Mouse (Mus musculus): ENCODE data around the gene Gm45521. TPM values are rescaled to one million over a fixed set of nuclear protein-coding genes. Genes with fewer than 3 reads are reported as not detected.

Gm45521 gene
- polyA plus RNA-seq, 1 experiment: not detected

- TF ChIP-seq MYOD1 (IDR thresholded peaks at IDR 0.05; ENCODE audit: control insufficient read depth in 1 of 3, insufficient read length in 2 of 3, low read depth in 2 of 3) (no peak), POLR2A (IDR thresholded peaks at IDR 0.05; ENCODE audit: insufficient read length, low read depth) (no peak), CEBPB (IDR thresholded peaks at IDR 0.05; ENCODE audit: insufficient read depth, poor library complexity, severe bottlenecking) (no peak), MAX (IDR thresholded peaks at IDR 0.05; ENCODE audit: low read depth) (no peak), REST (IDR thresholded peaks at IDR 0.05; ENCODE audit: insufficient read depth, insufficient read length) (no peak)
- Histone ChIP-seq H3ac (ENCODE audit: control insufficient read depth, insufficient read length) (no peak overlapping the region), H3K4me3 (no peak overlapping the region), H3K79me2 (ENCODE audit: control insufficient read depth, insufficient read depth) (no peaks in the 10 kb centered on the region), H3K27me3 (ENCODE audit: control insufficient read depth, insufficient read depth, insufficient read length) (no peaks in the 10 kb centered on the region), H3K4me2 (ENCODE audit: low read depth) (no peak overlapping the region), H3K36me3 (ENCODE audit: control insufficient read depth, insufficient read depth) (no peaks in the 10 kb centered on the region)
These were observed 50.0 kb downstream of the Gm45521 start for GRCm38 (mm10) chr14:8007084-8007483.

- no peak overlapping the region for H3K4me2 ChIP-seq (ENCODE audit: low read depth)
- no peak overlapping the region for H3ac ChIP-seq (ENCODE audit: control insufficient read depth, insufficient read length)
- H3K27me3 ChIP-seq (ENCODE audit: control insufficient read depth, insufficient read depth, insufficient read length): no peaks in the 10 kb centered on the region
- H3K4me3 ChIP-seq: no peak overlapping the region
- no peaks in the 10 kb centered on the region for H3K36me3 ChIP-seq (ENCODE audit: control insufficient read depth, insufficient read depth)
- no peaks in the 10 kb centered on the region for H3K79me2 ChIP-seq (ENCODE audit: control insufficient read depth, insufficient read depth)
- TF ChIP-seq POLR2A (IDR thresholded peaks at IDR 0.05; ENCODE audit: insufficient read length, low read depth) (no peak), REST (IDR thresholded peaks at IDR 0.05; ENCODE audit: insufficient read depth, insufficient read length) (no peak), TCF12 (IDR thresholded peaks at IDR 0.05; ENCODE audit: insufficient read depth, poor library complexity, severe bottlenecking) (no peak), TCF3 (IDR thresholded peaks at IDR 0.05; ENCODE audit: insufficient read length, low read depth) (no peak), CEBPB (IDR thresholded peaks at IDR 0.05; ENCODE audit: insufficient read depth, poor library complexity, severe bottlenecking) (no peak), USF1 (IDR thresholded peaks at IDR 0.05; ENCODE audit: low read depth) (no peak), MYOD1 (IDR thresholded peaks at IDR 0.05; ENCODE audit: control insufficient read depth in 1 of 3, insufficient read length in 2 of 3, low read depth in 2 of 3) (no peak), POLR2AphosphoS2 (IDR thresholded peaks at IDR 0.05; ENCODE audit: insufficient read length, low read depth) (no peak), SRF (IDR thresholded peaks at IDR 0.05; ENCODE audit: control insufficient read depth, insufficient read length, low read depth) (no peak), E2F4 (IDR thresholded peaks at IDR 0.05; ENCODE audit: insufficient read depth) (no peak), MAX (IDR thresholded peaks at IDR 0.05; ENCODE audit: low read depth) (no peak), MYOG (IDR thresholded peaks at IDR 0.05; ENCODE audit: control insufficient read depth in 1 of 3, insufficient read depth in 1 of 3, insufficient read length in 2 of 3, low read depth in 2 of 3) (no peak)
These were observed 50.4 kb downstream of the Gm45521 start for GRCm38 (mm10) chr14:8007486-8007885.

- no peak overlapping the region for H3K4me2 ChIP-seq (ENCODE audit: low read depth)
- no peaks in the 10 kb centered on the region for H3K36me3 ChIP-seq (ENCODE audit: control insufficient read depth, insufficient read depth)
- no peak overlapping the region for H3K4me3 ChIP-seq
- no peaks in the 10 kb centered on the region for H3K27me3 ChIP-seq (ENCODE audit: control insufficient read depth, insufficient read depth, insufficient read length)
- TF ChIP-seq MYOD1 (IDR thresholded peaks at IDR 0.05; ENCODE audit: control insufficient read depth in 1 of 3, insufficient read length in 2 of 3, low read depth in 2 of 3) (no peak), TCF3 (IDR thresholded peaks at IDR 0.05; ENCODE audit: insufficient read length, low read depth) (no peak), SRF (IDR thresholded peaks at IDR 0.05; ENCODE audit: control insufficient read depth, insufficient read length, low read depth) (no peak), POLR2A (IDR thresholded peaks at IDR 0.05; ENCODE audit: insufficient read length, low read depth) (no peak), MAX (IDR thresholded peaks at IDR 0.05; ENCODE audit: low read depth) (no peak), E2F4 (IDR thresholded peaks at IDR 0.05; ENCODE audit: insufficient read depth) (no peak), REST (IDR thresholded peaks at IDR 0.05; ENCODE audit: insufficient read depth, insufficient read length) (no peak), POLR2AphosphoS2 (IDR thresholded peaks at IDR 0.05; ENCODE audit: insufficient read length, low read depth) (no peak), USF1 (IDR thresholded peaks at IDR 0.05; ENCODE audit: low read depth) (no peak), CEBPB (IDR thresholded peaks at IDR 0.05; ENCODE audit: insufficient read depth, poor library complexity, severe bottlenecking) (no peak), TCF12 (IDR thresholded peaks at IDR 0.05; ENCODE audit: insufficient read depth, poor library complexity, severe bottlenecking) (no peak), MYOG (IDR thresholded peaks at IDR 0.05; ENCODE audit: control insufficient read depth in 1 of 3, insufficient read depth in 1 of 3, insufficient read length in 2 of 3, low read depth in 2 of 3) (no peak)
- no peaks in the 10 kb centered on the region for H3K79me2 ChIP-seq (ENCODE audit: control insufficient read depth, insufficient read depth)
- no peak overlapping the region for H3ac ChIP-seq (ENCODE audit: control insufficient read depth, insufficient read length)
These were observed 50.8 kb downstream of the Gm45521 start for GRCm38 (mm10) chr14:8007923-8008322.

Other genes starting within 250 kb of the Gm45521 start
- gene Gm26661, start 165.7 kb upstream of the Gm45521 start, polyA plus RNA-seq (2012; fragmentation: generic; extraction: Trizol): not detected
- 54.5 TPM for gene Flnb, start 139.3 kb upstream of the Gm45521 start, polyA plus RNA-seq (2012; fragmentation: generic; extraction: Trizol)
- 0.86 TPM for gene Dnase1l3, start 37.3 kb downstream of the Gm45521 start, polyA plus RNA-seq (2012; fragmentation: generic; extraction: Trizol)
- gene Abhd6, start 45.6 kb downstream of the Gm45521 start, polyA plus RNA-seq (2012; fragmentation: generic; extraction: Trizol): 10.5 TPM
- 22.2 TPM for gene Rpp14, start 123.1 kb downstream of the Gm45521 start, polyA plus RNA-seq (2012; fragmentation: generic; extraction: Trizol)
- 10.5 TPM for gene Pxk, start 140.9 kb downstream of the Gm45521 start, polyA plus RNA-seq (2012; fragmentation: generic; extraction: Trizol)
- 193 TPM for gene Pdhb, start 215.7 kb downstream of the Gm45521 start, polyA plus RNA-seq (2012; fragmentation: generic; extraction: Trizol)

Measured in myocyte (in vitro differentiated cells).